Mouse (Mus musculus): ENCODE data around the gene Smox.
"Not testable (repeated sequence)": the region's sequence is repeated elsewhere in the genome, so short reads cannot be mapped to it uniquely, and the experiment has no call there.

- TF ChIP-seq CTCF (IDR thresholded peaks at IDR 0.05; ENCODE audit: low read depth, low read length); POLR2A (IDR thresholded peaks at IDR 0.05; ENCODE audit: borderline replicate concordance, low read depth, low read length): not testable (repeated sequence)
These were observed 14.2 kb upstream of the Smox start for GRCm38 (mm10) chr2:131477105-131477504.
